19 mouse cellular contexts compared by ENCODE assay signal in the genomic region with DNA sequence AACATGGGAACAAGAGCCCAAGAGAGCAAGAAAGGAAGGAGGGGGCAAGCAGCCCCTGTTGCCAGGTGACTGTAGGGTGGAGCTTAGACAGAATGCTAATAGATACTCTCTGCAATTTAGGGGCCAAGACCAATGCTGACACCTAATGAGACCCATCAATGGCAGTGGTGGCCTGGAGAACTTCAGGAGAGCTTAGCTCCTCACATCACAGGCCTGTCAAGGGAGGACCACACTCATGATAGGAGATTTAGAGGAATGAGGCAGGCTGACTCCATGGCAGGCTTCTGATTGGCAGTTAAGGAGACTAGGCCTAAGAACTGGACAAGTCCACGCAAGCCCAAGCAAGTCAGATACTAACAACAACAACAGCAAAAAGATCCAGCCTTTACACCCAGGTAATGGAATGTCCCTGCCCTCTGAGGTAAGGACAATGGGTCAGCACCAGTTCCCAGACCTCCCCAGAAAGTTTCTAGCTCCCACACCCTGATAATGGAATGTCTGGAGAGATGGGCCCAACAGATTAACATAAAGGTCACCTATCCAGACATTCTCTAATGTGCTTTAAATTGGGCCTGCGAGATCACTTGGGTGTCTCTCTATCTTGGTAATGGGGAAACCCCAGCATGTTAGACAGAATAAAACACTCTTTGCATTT. TPM values are rescaled to one million over a fixed set of nuclear protein-coding genes. Genes with fewer than 3 reads are reported as not detected.
DNase-seq lines count a peak whose midpoint lies in the region; TF ChIP-seq lines count a peak whose summit lies in the region.
"Had no signal": no experiment of that assay in that cellular context is flagged by ENCODE, and none has a peak within 500 bp of the region (broad histone marks: within the 10 kb centered on the region; RNA-seq: fewer than 3 reads in every experiment).

No protein-coding gene starts in this region.

- intact Hi-C loops in left cerebral cortex, postnatal 10 days (cut with DNase I), result no loop called here

- no peaks in the 10 kb centered on the region for H3K27me3 ChIP-seq in heart, embryonic 10.5 days (ENCODE audit: insufficient read depth, poor library complexity, severe bottlenecking)
- H3K27me3 ChIP-seq: embryonic facial prominence, embryonic 12.5 days; forebrain, embryonic 13.5 days; forebrain, embryonic 15.5 days had no signal

- no peak for TF ChIP-seq CTCF in lung, adult 2 months (IDR thresholded peaks at IDR 0.05; ENCODE audit: insufficient read depth, low read length)

- no peak for TF ChIP-seq POLR2A in lung, adult 2 months (IDR thresholded peaks at IDR 0.05; ENCODE audit: borderline replicate concordance, extremely low read depth, low read depth, low read length)

- no peak overlapping the region for H3K4me3 ChIP-seq in heart, embryonic 10.5 days
- H3K4me3 ChIP-seq in lung, adult 2 months (replicated peaks; ENCODE audit: extremely low read depth, low read depth, low read length), result no peak overlapping the region
- H3K4me3 ChIP-seq: embryonic facial prominence, embryonic 10.5 days; embryonic facial prominence, embryonic 12.5 days; forebrain, embryonic 13.5 days; forebrain, embryonic 15.5 days had no signal

- H3K9me3 ChIP-seq in heart, embryonic 10.5 days, result no peaks in the 10 kb centered on the region
- H3K9me3 ChIP-seq: embryonic facial prominence, embryonic 10.5 days; embryonic facial prominence, embryonic 12.5 days; forebrain, embryonic 13.5 days; forebrain, embryonic 15.5 days had no signal

- no peak overlapping the region for H3K27ac ChIP-seq in heart, embryonic 10.5 days
- H3K27ac ChIP-seq: embryonic facial prominence, embryonic 10.5 days; embryonic facial prominence, embryonic 12.5 days; forebrain, embryonic 13.5 days; forebrain, embryonic 15.5 days had no signal

- 90% methylated on average over 2 of the region's 2 CpGs for WGBS in heart, embryonic 10.5 days
- WGBS in lung, adult 2 months, result 93% methylated on average over 2 of the region's 2 CpGs

- DNase-seq in heart, embryonic 10.5 days (ENCODE audit: low spot score), result peak; percentile 66
- DNase-seq in heart, adult 9 months (ENCODE audit: low spot score in 2 of 2), result no peak
- DNase-seq in ES-CJ7 (ENCODE audit: low read depth, low spot score) (peak; percentile 44), ZHBTc4 (ENCODE audit: low read depth, low spot score) (peak; percentile 67)
- DNase-seq in lung, adult 2 months, result no peak
- DNase-seq in left cerebral cortex, postnatal 10 days (ENCODE audit: extremely low spot score in 1 of 2, low spot score in 2 of 2), result no peak
- DNase-seq: adrenal gland, adult 2 months; adrenal gland, postnatal 10 days; adrenal gland, postnatal 25 days; cerebellum, adult 11 months; cerebellum, adult 2 months; cerebellum, adult 9-10 months; cerebellum, postnatal 10 days; cerebellum, postnatal 25 days; forebrain, postnatal 0 days had no signal

- H3K4me1 ChIP-seq in heart, embryonic 10.5 days, result no peaks in the 10 kb centered on the region
- H3K4me1 ChIP-seq in lung, adult 2 months (ENCODE audit: control insufficient read depth, insufficient read depth, low read length), result no peaks in the 10 kb centered on the region
- H3K4me1 ChIP-seq: embryonic facial prominence, embryonic 10.5 days; embryonic facial prominence, embryonic 12.5 days; forebrain, embryonic 13.5 days; forebrain, embryonic 15.5 days had no signal

- H3K36me3 ChIP-seq in heart, embryonic 10.5 days, result no peaks in the 10 kb centered on the region
- H3K36me3 ChIP-seq: embryonic facial prominence, embryonic 10.5 days; embryonic facial prominence, embryonic 12.5 days; forebrain, embryonic 15.5 days had no signal

RNA-seq across cellular contexts. Expression of a gene that starts 10.3 kb away (rescaled TPM):
- polyA plus RNA-seq in heart, embryonic 10.5 days (2016; fragmentation: Nextera tagmentation; extraction: Ambion mirVana), result 15.3 and 22.1 TPM in 2 replicates
- polyA plus RNA-seq in lung, adult 2 months (2012; rRNA removed), result 0.93 and 1.3 TPM in 2 replicates
- 10 to 100 TPM; 55.3 to 63.5 TPM for total RNA-seq in left cerebral cortex, postnatal 10 days (2021)

Comparison
In these comparisons a context has a peak if more than half of its experiments do, and no peak if none do; other contexts are left out.
1. DNase-seq: peak in heart, embryonic 10.5 days (single experiment), ES-CJ7 (single experiment) and ZHBTc4 (single experiment); none in heart, adult 9 months (0 of 2), lung, adult 2 months (single experiment) and left cerebral cortex, postnatal 10 days (0 of 2).